Mouse (Mus musculus) CH12.LX (cell line): ENCODE data around the gene Arpp19. TPM values are rescaled to one million over a fixed set of nuclear protein-coding genes. Genes with fewer than 3 reads are reported as not detected.

ENCODE experiments used
- DNase-seq: peaks from one replicate; pipeline ENCODE4 v3.0.0-alpha.2; 2013; ENCODE audit errors: extremely low read depth
- H3K27ac ChIP-seq: 2 replicates; pipeline ENCODE4 v1.5.1; 2012; ENCODE audit warnings: low read depth, mild to moderate bottlenecking, control low read depth, moderate library complexity; ENCODE audit not compliant: insufficient read depth
- H3K27me3 ChIP-seq: replicated peaks from 2 replicates; pipeline ENCODE3; 2012; ENCODE audit warnings: inconsistent platforms
- H3K36me3 ChIP-seq, 2 experiments: replicated peaks in 1 of 2; 2 replicates each; pipeline versions ENCODE3 to v1.6.1; 2012; ENCODE audit warnings: inconsistent platforms in 1 of 2, low read length in 1 of 2, mild to moderate bottlenecking in 1 of 2, mixed read lengths in 1 of 2, moderate library complexity in 1 of 2; ENCODE audit not compliant: control insufficient read depth in 1 of 2, insufficient read depth in 1 of 2
- H3K4me1 ChIP-seq, 2 experiments: 2 replicates each; pipeline ENCODE4 v1.6.1; 2012; ENCODE audit warnings: inconsistent platforms in 1 of 2, moderate library complexity in 1 of 2; ENCODE audit not compliant: insufficient read depth in 2 of 2, control insufficient read depth in 1 of 2
- H3K4me2 ChIP-seq: 2 replicates; pipeline ENCODE4 v1.6.1; 2012; ENCODE audit warnings: low read depth, mild to moderate bottlenecking, control low read depth; ENCODE audit not compliant: poor library complexity, insufficient read depth, severe bottlenecking
- H3K4me3 ChIP-seq, 3 experiments: fragments of 150-350 bp in 1 of 3; sonication (generic) in 1 of 3; replicated peaks in 1 of 3; 2 replicates each; pipeline versions ENCODE3 to v1.5.1; 2011 to 2012; ENCODE audit warnings: low read depth in 2 of 3, low read length in 2 of 3, mild to moderate bottlenecking in 2 of 3, moderate library complexity in 2 of 3, control low read depth in 1 of 3, improper control_type of control experiment in 1 of 3, inconsistent platforms in 1 of 3, mixed read lengths in 1 of 3; ENCODE audit not compliant: poor library complexity in 1 of 3
- H3K79me2 ChIP-seq: replicated peaks from 2 replicates; pipeline ENCODE4 v1.6.1; 2012; ENCODE audit warnings: mild to moderate bottlenecking, moderate library complexity; ENCODE audit not compliant: control insufficient read depth, poor library complexity, insufficient read depth, severe bottlenecking; ENCODE audit errors: extremely low read depth
- H3K9ac ChIP-seq: 2 replicates; pipeline ENCODE4 v1.6.1; 2012; ENCODE audit warnings: low read depth, mild to moderate bottlenecking, control low read depth, moderate library complexity; ENCODE audit not compliant: insufficient read depth
- H3K9me3 ChIP-seq: replicated peaks from 2 replicates; pipeline ENCODE3; 2012; ENCODE audit warnings: low read length, inconsistent platforms, mixed read lengths
- CHD1 ChIP-seq: IDR thresholded peaks from 2 replicates; pipeline ENCODE4 v1.6.1; 2012; ENCODE audit warnings: low read depth, low read length, improper control_type of control experiment, inconsistent platforms
- ELF1 ChIP-seq: IDR thresholded peaks from 2 replicates; pipeline ENCODE4 v1.6.1; 2014; ENCODE audit warnings: low read depth, mild to moderate bottlenecking, inconsistent platforms, low read length, improper control_type of control experiment
- IRF4 ChIP-seq: IDR thresholded peaks from 2 replicates; pipeline ENCODE4 v1.6.1; 2014; ENCODE audit warnings: low read depth, mild to moderate bottlenecking, inconsistent platforms, low read length, improper control_type of control experiment
- NELFE ChIP-seq: IDR thresholded peaks from 2 replicates; pipeline ENCODE4 v1.6.1; 2011; ENCODE audit warnings: low read depth, low read length, improper control_type of control experiment
- RCOR1 ChIP-seq: conservative IDR thresholded peaks from 2 replicates; pipeline ENCODE4 v1.6.1; 2012; ENCODE audit warnings: low read depth, mild to moderate bottlenecking, inconsistent platforms, low read length, improper control_type of control experiment
- UBTF ChIP-seq: IDR thresholded peaks from 2 replicates; pipeline ENCODE4 v1.6.1; 2012; ENCODE audit warnings: low read depth, mild to moderate bottlenecking, inconsistent platforms, low read length, improper control_type of control experiment, moderate library complexity
- USF1 ChIP-seq: IDR thresholded peaks from 2 replicates; pipeline ENCODE4 v1.6.1; 2014; ENCODE audit warnings: low read depth, mild to moderate bottlenecking, inconsistent platforms, low read length, improper control_type of control experiment
- USF2 ChIP-seq: conservative IDR thresholded peaks from 2 replicates; pipeline ENCODE4 v1.6.1; 2011; ENCODE audit warnings: low read depth, low read length, improper control_type of control experiment
- ZNF384 ChIP-seq: IDR thresholded peaks from 2 replicates; pipeline ENCODE4 v1.6.1; 2012; ENCODE audit warnings: low read depth, low read length, improper control_type of control experiment, inconsistent platforms
- dilution Hi-C: fragments of 300-500 bp; cut with MboI; formaldehyde crosslinking; loops from 2 replicates; pipeline ENCODE4 v1.14.3; 2020; ENCODE audit warnings: low sequenced_read_pairs; ENCODE audit not compliant: extremely low pct_unique_long_range_greater_than_20kb, extremely low pct_ligation_motif_present
- in situ Hi-C: fragments of 300-500 bp; cut with MboI; formaldehyde crosslinking; loops from 3 replicates; pipeline ENCODE4 v1.14.3; 2019; ENCODE audit warnings: low sequenced_read_pairs, low pct_ligation_motif_present, low pct_unique_long_range_greater_than_20kb, mixed read lengths
- polyA plus RNA-seq: library from polyadenylated mRNA; unstranded; fragments of >175 nt; gene quantifications from 2 replicates; pipeline ENCODE4 v1.2.1, GENCODE M21; 2012; ENCODE audit warnings: low read depth; ENCODE audit not compliant: insufficient read length
- total RNA-seq, 2 experiments: library from RNA; depleted of rRNA; stranded (reverse); fragments of 300-350 nt in 1 of 2; fragments of >200 nt in 1 of 2; gene quantifications; 2 replicates each; pipeline ENCODE4 v1.2.3; 2012 to 2014

Gene Arpp19
- total and polyA plus RNA-seq, 3 experiments = 194 to 479 (median 244) TPM

DNA sequence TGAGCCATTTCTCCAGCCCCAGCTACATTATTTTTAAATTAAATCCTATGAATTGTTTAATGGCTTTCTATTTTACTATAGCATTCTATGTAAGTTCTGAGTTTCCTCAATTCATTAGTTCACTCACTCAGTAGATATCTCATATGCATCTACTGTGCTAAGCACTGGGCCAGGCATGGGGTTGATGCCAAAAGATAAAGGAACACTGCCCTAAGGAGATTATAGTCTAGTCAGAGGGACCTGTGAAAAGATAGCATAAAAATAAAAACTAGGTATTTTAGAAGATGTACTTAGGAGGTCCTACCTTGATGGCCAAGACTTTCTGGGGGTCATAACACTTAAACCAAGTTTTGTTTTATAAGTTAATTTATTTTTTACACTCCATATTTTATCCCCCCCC lies 64.7 kb downstream of the Arpp19 start:
- dilution Hi-C loops (no loop called here), in situ Hi-C loops (no loop called here)
- Histone ChIP-seq H3K9me3 (no peaks in the 10 kb centered on the region), H3K4me1 (peaks cover 10 to 82% of the 10 kb centered on the region in 2 experiments; a peak in 3 of 4 replicates), H3K4me3 (no peak overlapping the region), H3K27me3 (no peaks in the 10 kb centered on the region), H3K27ac (no peak overlapping the region), H3K36me3 (peaks cover 0 to 7% of the 10 kb centered on the region in 2 experiments), H3K9ac (no peak overlapping the region), H3K4me2 (no peak overlapping the region), H3K79me2 (peaks cover 56% of the 10 kb centered on the region)
- TF ChIP-seq ELF1 (no peak), RCOR1 (no peak), ZNF384 (no peak), CHD1 (no peak), IRF4 (no peak), UBTF (no peak), USF2 (no peak), USF1 (no peak), NELFE (no peak)
- DNase-seq = no peak

Other genes starting within 250 kb of the Arpp19 start
- not detected in 2 replicates for gene Onecut1, start 175.7 kb upstream of the Arpp19 start, total RNA-seq (2012; rRNA removed)
- gene Onecut1, start 175.7 kb upstream of the Arpp19 start, total RNA-seq (2014; rRNA removed) = not detected in 2 replicates
- not detected in 2 replicates for gene Onecut1, start 175.7 kb upstream of the Arpp19 start, polyA plus RNA-seq
- 8.3 and 8.6 TPM in 2 replicates for gene Fam214a, start 84.7 kb upstream of the Arpp19 start, total RNA-seq (2012; rRNA removed)
- 4.6 and 6.2 TPM in 2 replicates for gene Fam214a, start 84.7 kb upstream of the Arpp19 start, total RNA-seq (2014; rRNA removed)
- gene Fam214a, start 84.7 kb upstream of the Arpp19 start, polyA plus RNA-seq = 7.0 and 7.7 TPM in 2 replicates
- gene Myo5a, start 33.4 kb downstream of the Arpp19 start, total RNA-seq (2012; rRNA removed) = 66.6 and 67.8 TPM in 2 replicates
- 55.0 and 65.7 TPM in 2 replicates for gene Myo5a, start 33.4 kb downstream of the Arpp19 start, total RNA-seq (2014; rRNA removed)
- 94.6 and 107 TPM in 2 replicates for gene Myo5a, start 33.4 kb downstream of the Arpp19 start, polyA plus RNA-seq
- gene Myo5c, start 194.4 kb downstream of the Arpp19 start, total RNA-seq (2012; rRNA removed) = 1.6 and 4.4 TPM in 2 replicates
- 3.7 and 3.8 TPM in 2 replicates for gene Myo5c, start 194.4 kb downstream of the Arpp19 start, total RNA-seq (2014; rRNA removed)
- 4.7 and 5.2 TPM in 2 replicates for gene Myo5c, start 194.4 kb downstream of the Arpp19 start, polyA plus RNA-seq